Mouse (Mus musculus): ENCODE results near the gene Emx2. TPM values are rescaled to one million over a fixed set of nuclear protein-coding genes. Genes with fewer than 3 reads are reported as not detected.

Emx2 gene
- total RNA-seq, 2 experiments from 2014 or later = 0.27 TPM; not detected in 1

Other genes starting within 250 kb of the Emx2 start
- not detected for gene Kcnk18, start 239.2 kb upstream of the Emx2 start, total RNA-seq (2021)
- 10 to 100 TPM; 17.3 to 29.7 TPM for gene Slc18a2, start 197.5 kb upstream of the Emx2 start, total RNA-seq (2021)
- 100 to 1,000 TPM; 647 to 808 TPM for gene Rps12-ps3, start 136.1 kb upstream of the Emx2 start, total RNA-seq (2021)
- gene Pdzd8, start 112.6 kb upstream of the Emx2 start, total RNA-seq (2021) = 10 to 100 TPM; 31.9 to 33.3 TPM